Mouse (Mus musculus) heart, adult 2 months (tissue): ENCODE data around the gene Zcchc7.

Experiments used
- CTCF ChIP-seq: fragments of 200-600 bp; IDR thresholded peaks from 2 replicates; pipeline ENCODE4 v1.8.1; 2022; ENCODE audit warnings: antibody characterized with exemption, mild to moderate bottlenecking, moderate library complexity
- EP300 ChIP-seq: fragments of 200-500 bp; IDR thresholded peaks from 2 replicates; pipeline ENCODE4 v1.6.1; 2011; ENCODE audit warnings: low read depth, low read length, control low read depth; ENCODE audit not compliant: insufficient read depth
- POLR2A ChIP-seq: fragments of 200-500 bp; IDR thresholded peaks from 2 replicates; pipeline ENCODE4 v1.6.1; 2011; ENCODE audit warnings: mild to moderate bottlenecking, low read depth, low read length, control low read depth; ENCODE audit not compliant: insufficient read depth

DNA sequence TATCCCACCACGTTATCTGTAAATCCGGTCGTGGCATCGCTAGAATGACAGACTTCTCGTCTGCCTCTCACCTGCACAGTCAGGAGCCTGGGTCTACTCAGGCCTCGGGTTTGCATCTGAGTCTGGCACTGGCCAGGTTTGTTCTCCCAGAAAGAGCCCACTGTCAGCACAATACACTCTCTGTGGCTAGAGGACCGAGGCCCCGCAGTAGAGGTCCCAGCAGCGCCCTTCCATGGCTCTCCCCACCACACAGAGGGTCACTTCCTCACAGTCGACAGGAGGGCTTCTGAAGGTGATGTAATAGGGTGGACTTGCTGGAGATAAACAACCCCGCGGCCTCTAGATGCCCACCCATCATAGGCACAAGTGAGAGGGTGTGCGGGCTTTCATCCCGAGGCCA, 218.2 kb downstream of the Zcchc7 start:
- TF ChIP-seq CTCF (no peak), POLR2A (no peak), EP300 (no peak)
